Mouse (Mus musculus) heart, postnatal 0 days (tissue): ENCODE measurements at regions not wholly inside any gene's neighbourhood (a gene's known extent, or its start where the extent isn't known, plus 50 kb on each side); places are given as distances from the start of the nearest gene placed in this dataset.

ENCODE experiments used
- CTCF ChIP-seq: IDR thresholded peaks from 2 replicates; pipeline ENCODE4 v1.5.1; 2016; ENCODE audit warnings: antibody characterized with exemption, control low read depth, low read depth
- EP300 ChIP-seq: IDR thresholded peaks from 2 replicates; pipeline ENCODE4 v1.6.1; 2016; ENCODE audit warnings: antibody characterized with exemption, low read depth

DNA sequence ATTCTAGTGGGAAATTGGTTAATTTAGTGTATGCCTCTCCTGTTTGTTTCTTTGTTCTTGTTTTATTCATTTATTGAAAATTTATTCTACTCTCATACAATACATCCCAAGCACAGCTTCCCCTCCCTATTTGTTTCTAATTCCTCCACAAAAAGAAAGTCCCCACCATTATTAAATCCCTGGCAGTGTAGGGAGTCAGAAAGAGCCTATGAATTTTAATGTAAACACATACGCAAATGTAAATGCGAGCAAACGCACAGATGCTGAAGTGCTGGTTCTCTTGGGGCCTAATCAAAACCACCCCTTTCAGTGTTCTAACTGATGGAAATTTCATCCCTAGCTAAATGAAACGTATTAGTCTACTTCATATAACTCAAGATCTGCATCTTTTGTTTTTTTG lies 729.9 kb downstream of the Htr1a start:
- TF ChIP-seq CTCF (no peak), EP300 (no peak)
